Mouse (Mus musculus) kidney, adult 2 months (tissue): ENCODE results near the gene Gm18596.

ENCODE experiments used
- CTCF ChIP-seq: fragments of 200-500 bp; conservative IDR thresholded peaks from 2 replicates; pipeline ENCODE4 v1.5.1; 2011; ENCODE audit warnings: low read depth, mild to moderate bottlenecking, control low read depth, low read length, moderate library complexity, mixed read lengths; ENCODE audit not compliant: insufficient read depth, insufficient read length
- POLR2A ChIP-seq: fragments of 200-500 bp; IDR thresholded peaks from one replicate; pipeline ENCODE4 v1.6.1; 2011; ENCODE audit warnings: low read depth, low read length, control low read depth

DNA sequence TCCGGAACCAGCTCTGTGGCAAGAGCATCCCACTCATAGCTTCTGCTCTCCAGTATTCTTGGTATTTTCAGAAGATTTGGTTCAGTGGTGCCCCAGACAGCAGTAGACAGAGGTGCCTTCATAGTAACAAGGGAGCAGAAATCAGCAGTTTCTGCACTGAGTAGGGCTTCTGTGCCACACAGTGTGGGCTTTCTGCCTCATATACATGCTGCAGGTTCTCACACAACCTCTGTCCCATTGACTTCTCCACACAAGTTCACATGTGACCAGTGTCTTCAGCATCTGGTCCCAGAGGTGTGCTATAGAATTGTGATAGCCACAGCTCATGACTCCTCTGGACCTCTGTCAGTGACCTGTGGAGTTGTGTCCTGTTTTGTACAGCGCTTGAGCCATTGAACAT lies 46.2 kb upstream of the Gm18596 start:
- TF ChIP-seq POLR2A, result no peak
- TF ChIP-seq CTCF, result no peak
